Mouse (Mus musculus) gastrocnemius, postnatal 14 days (tissue): ENCODE data around the gene Tdp1. TPM values are rescaled to one million over a fixed set of nuclear protein-coding genes. Genes with fewer than 3 reads are reported as not detected.

ENCODE experiments used
- DNase-seq: peaks from one replicate; pipeline ENCODE4 v3.0.0; 2021; ENCODE audit warnings: mixed read lengths
- intact Hi-C: fragments of 180-260 bp; cut with DNase I; formaldehyde crosslinking; loops from one replicate; pipeline ENCODE4 v1.15.1; 2025; ENCODE audit warnings: low total_unique reads
- microRNA-seq, 2 experiments: library from miRNA; unstranded; fragments of <30 nt; microRNA quantifications; one replicate each; pipeline ENCODE4 v1.2.0; 2021
- total RNA-seq, 2 experiments: library from RNA; stranded (reverse); gene quantifications; 2 replicates each; pipeline ENCODE4 v1.2.3; 2021

Tdp1 gene
- total RNA-seq, 2 experiments from 2014 or later = 4.1 to 6.5 TPM

DNA sequence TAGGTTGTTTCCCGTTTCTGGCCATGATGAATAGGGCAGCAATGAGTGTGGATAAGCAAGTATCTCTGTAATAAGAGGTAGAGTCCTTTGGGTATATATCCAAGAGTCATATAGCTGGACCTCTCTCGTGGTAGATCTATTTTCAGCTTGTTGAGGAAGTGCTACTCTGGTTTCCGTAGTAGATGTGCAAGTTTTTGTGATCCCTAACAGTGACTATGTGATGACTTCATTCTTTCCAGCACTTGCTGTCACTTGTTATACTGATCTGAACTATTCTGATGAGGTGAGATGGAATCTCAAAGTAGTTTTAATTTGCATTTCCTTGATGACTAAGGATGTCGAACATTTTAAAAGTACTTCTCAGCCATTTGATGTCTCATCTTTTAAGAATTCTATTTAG, 95.2 kb downstream of the Tdp1 start:
- DNase-seq = no peak
- intact Hi-C loops = no loop called here

- intact Hi-C loops = no loop called here
- DNase-seq = no peak
These were observed 102.5 kb downstream of the Tdp1 start for GRCm38 (mm10) chr12:99986797-99987196.

DNA sequence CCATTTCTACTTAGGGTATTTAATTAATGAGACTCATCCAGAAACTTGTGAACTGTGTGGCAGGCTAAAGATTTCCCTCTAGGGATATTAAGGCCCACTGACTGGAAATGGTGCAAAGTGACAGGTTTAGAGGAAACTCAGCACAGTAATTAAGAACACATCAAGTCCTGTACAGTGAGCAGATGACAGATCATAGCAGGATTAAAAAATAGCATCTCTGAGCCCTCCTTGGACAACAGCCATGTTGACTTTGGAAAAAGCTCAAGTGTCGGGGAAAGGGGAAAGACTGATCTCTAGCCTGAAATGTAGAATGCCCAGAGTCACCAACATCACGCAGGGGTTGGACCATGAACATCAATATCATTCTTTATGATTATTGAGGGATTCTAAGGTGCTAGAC, 103.8 kb downstream of the Tdp1 start:
- intact Hi-C loops = no loop called here
- no peak for DNase-seq

GRCm38 (mm10) chr12:99992362-99992862, 108.1 kb downstream of the Tdp1 start:
- intact Hi-C loops = no loop called here
- DNase-seq = no peak

DNA sequence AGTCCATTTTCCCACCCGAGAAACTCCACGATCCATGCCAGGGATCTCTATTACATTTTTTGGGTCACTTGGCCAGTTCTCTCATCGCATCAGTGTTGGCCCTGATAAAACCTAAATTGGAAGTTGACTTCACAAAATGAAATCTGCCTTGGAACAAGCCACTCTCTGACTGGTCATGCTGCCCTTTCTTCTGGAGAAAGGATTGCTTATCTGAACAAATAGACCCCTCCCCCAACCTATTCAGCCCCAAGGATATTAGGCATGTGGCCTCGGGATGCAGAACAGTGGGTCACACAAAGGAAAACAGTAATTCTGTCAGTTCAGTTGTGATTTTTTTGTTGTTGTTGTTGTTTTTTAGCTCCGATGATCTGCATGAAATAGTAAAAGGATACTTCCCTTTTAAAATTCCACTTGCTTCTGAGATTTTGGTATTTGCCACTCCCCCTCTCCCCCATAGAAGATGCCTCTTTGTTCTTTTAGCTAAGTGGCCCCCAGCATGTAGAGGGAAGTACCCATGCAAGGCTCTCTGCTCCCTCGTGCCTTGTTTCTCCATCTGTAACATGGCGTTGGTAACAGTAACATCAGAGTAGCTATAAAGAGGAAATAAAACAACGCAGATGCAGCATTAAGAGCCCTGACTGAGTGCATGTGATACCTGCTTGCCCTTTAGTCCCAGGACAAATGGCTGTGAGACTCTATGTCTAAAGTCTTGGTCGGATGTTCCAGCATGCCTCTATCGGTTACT, 109.0 kb downstream of the Tdp1 start:
- intact Hi-C loops = no loop called here
- no peak for DNase-seq

- no peak for DNase-seq
- intact Hi-C loops = no loop called here
These were observed 111.6 kb downstream of the Tdp1 start for GRCm38 (mm10) chr12:99995951-99996350.

GRCm38 (mm10) chr12:99999726-100000125, 115.4 kb downstream of the Tdp1 start:
- DNase-seq = no peak
- intact Hi-C loops = no loop called here

- intact Hi-C loops = no loop called here
- DNase-seq = no peak
These were observed 116.1 kb downstream of the Tdp1 start for GRCm38 (mm10) chr12:100000381-100000780.

GRCm38 (mm10) chr12:100001246-100001645, 116.9 kb downstream of the Tdp1 start:
- no peak for DNase-seq
- intact Hi-C loops = no loop called here

DNA sequence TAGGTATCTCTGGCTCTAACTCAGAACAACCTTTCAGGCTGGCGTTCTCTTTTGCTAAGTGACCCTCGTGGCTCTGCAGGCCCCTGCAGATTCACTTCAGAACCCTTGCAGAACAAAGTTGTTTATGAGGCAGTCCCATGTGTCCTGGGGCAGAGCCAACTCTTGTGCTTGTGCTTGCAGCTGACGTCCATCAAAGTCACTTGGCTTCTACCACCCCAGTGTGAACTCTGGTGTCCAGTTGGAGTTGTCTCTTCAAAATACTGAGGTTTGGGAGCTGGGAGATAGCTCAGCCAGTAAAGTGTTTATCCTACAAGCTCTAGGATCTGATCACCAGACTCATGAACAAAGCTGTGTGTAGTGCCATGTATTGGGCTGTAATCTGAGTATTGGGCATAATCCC, 117.6 kb downstream of the Tdp1 start:
- DNase-seq = peak; percentile 23
- intact Hi-C loops = no loop called here

- intact Hi-C loops = no loop called here
- DNase-seq = no peak
These were observed 118.7 kb downstream of the Tdp1 start for GRCm38 (mm10) chr12:100002914-100003587.

Small RNAs within 50 kb of the gene (microRNA-seq; reads per million reads assigned to microRNA genes)
- gene Gm23291 = 0 reads per million in 2 experiments

Other genes with a start within 250 kb of the Tdp1 start
- gene Efcab11, start 78 bp upstream of the Tdp1 start, total RNA-seq = under 1 TPM; 0.66 to 0.74 TPM
- gene Kcnk13, start 80.0 kb downstream of the Tdp1 start, total RNA-seq = 1 to 10 TPM in 1 of 2 experiments, under 1 TPM in 1; 0.95 to 1.1 TPM
- gene Psmc1, start 225.6 kb downstream of the Tdp1 start, total RNA-seq = 100 to 1,000 TPM; 177 to 181 TPM